Mouse (Mus musculus) B cell, adult 2 months (primary cell): Measurements from ENCODE around the gene Ttc41.
A peak's percentile ranks its signal among the peaks of the same experiment; 100 is the strongest.

Experiments used
- DNase-seq, 2 experiments: peaks; one replicate each; pipeline ENCODE4 v3.0.0; 2022

Gene Ttc41

DNA sequence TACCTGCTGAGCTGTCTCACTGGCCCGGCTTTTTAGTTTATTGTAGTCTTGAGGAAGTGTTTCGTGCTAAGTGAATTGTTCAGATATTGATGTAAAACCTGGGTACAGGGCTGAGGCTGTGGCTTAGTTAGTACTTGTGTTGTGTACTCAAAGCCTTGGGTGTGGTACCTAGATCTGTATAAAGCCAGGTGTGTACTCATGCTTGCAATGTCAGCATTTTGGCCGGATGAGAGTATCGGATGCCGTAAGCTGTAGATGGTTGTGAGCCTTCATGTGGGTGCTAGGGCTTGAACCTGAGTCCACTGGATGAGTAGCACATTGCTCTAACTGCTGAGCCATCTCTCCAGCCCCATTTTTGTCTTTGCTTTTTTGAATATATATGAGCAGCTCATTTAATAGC is 80.5 kb downstream of the Ttc41 start:
- DNase-seq = no peak

DNA sequence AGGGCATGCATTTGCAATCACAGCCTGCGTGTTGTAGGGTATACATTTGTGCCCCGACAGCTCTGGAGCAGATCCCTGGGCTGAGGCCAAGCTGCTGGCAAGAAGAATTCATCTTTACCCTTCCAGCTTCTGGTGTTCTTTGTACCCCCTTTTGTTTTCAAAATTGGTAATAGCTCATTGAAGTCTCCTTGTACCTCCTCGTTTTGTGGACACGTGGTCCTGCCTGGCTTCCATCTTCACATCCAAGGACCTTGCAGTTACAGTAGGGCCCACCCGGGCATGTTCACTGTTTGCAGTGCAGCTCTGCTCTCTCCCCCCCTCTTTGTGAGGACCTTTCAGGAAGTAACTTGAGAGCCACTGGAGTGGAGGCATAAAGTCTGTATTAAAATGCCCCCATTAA is 82.6 kb downstream of the Ttc41 start:
- DNase-seq = no peak

DNA sequence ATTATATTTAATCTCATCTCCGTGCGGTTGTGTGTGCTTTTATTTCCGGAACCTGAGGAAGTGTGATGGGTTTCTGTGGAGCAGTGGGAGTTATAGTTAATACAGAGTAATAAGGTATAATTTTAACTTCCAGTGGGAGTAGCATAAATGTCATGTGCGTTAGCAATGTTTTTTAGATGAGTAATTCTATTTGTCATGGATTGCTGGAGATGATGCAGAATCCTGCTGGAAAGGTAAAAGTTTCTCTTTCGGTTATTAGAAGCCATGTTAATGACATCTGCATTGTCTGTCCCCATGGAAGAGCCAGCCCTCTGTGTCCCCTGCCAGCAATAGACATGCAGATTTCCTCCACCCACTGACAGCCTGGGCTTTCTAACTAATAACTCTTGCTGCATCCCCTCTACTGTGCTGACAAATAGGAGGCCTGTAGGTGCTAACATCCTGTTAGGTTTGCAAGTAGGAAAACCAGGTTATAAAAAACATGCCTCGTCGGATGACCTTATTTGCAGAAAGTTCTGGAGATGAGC is 83.6 kb downstream of the Ttc41 start:
- no peak for DNase-seq

GRCm38 (mm10) chr10:86791507-86792184 is 86.0 kb downstream of the Ttc41 start:
- DNase-seq = no peak

GRCm38 (mm10) chr10:86793509-86793951 is 87.9 kb downstream of the Ttc41 start:
- no peak for DNase-seq

- DNase-seq = no peak
These were observed 88.6 kb downstream of the Ttc41 start for GRCm38 (mm10) chr10:86794196-86794595.

- no peak for DNase-seq
These were observed 89.4 kb downstream of the Ttc41 start for GRCm38 (mm10) chr10:86794794-86795535.

DNA sequence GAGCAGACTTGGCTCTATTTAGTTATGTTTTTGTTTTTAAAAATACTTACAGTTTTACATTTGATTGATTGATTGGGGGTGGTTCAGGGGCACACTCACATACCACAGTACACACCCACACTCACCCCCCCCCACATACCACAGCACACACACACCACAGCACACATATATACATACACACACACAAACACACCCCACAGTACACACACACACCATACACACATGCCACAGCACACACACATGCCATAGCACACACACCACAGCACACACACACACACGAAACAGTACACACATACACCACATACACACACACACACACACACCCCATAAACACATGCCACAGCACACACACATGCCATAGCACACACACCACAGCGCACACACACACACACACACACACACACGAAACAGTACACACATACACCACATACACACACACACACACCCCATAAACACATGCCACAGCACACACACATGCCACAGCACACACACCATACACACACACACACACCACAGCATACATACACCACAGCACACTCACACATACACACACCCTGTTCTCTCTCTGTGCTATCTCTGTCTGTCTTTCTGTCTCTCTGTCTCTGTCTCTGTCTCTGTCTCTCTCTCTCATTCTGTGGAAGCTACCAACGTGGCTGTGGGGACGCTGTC is 90.6 kb downstream of the Ttc41 start:
- no peak for DNase-seq

DNA sequence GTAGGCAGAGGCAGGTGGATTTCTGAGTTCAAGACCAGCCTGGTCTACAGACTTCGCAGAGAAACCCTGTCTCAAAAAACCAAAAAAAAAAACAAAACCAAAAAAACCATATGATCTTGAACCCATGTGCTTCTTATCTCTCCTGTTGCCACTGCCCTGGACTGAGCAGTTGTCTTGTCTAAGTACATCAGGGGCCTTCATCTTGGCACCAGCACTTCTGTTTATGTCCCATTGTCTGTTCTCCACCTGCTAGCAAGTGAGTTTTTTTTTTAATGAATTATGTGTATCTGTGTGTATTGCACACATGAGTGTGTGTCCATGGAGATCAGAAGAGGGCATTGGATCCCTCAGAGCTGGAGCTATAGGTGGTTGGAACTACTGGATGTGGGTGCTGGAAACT is 101.8 kb downstream of the Ttc41 start:
- DNase-seq = no peak

DNA sequence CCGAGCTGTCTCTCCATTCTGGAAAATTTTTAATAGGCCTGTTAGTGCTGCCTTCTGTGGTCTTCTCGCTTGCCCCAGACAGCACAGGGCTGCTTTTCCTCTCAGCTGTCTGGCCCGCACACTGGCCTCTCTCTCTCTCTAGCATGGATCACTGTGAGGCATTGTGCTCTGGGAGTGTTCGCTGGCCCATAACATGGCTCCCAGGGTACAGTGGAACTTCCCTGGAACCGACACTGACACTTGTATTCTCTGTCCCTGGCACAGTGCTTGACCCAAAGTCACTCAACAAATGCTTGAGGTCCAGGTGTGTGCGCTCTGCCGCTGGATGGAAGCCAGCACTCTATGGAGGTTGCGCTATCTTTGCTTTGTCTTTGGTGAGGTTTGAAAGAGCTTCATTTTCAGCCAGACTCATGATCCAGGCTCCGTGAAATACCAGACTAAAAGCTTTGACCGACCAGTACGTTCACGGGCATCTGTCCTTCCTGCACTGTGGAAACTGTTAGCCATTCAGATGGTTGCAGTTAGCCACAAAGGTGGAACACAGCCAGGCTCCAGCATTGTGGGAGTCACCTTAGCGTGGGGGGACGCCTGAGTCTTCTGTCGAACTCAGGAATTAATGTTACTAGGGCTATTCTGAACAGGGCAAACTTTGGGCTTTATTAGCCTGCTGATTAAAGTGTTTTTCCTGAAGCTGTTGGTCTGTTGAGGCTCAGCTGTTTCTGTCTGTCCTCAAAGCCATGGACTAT is 102.6 kb downstream of the Ttc41 start:
- DNase-seq = no peak

GRCm38 (mm10) chr10:86810000-86810399 is 104.4 kb downstream of the Ttc41 start:
- DNase-seq = no peak

DNA sequence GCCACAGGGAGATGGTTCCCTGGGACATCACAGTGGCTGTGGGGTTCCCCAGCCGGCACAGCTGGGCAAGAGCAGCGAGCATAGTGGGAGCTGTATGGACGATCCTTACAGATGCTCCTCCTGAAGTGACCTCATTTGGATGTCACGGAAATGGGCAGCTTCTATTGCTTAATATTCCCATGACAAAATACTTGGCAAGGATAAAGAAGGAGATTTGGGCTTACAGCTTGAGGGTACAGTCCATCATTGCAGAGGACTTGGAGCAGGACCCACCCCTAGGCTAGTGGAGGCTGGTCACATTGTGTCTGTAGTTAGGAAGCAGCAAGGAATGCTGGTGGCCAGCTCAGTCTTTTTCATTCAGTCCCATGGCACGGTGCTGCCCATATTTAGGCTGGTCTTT is 105.0 kb downstream of the Ttc41 start:
- DNase-seq = no peak

GRCm38 (mm10) chr10:86814292-86815131 is 108.9 kb downstream of the Ttc41 start:
- no peak for DNase-seq

DNA sequence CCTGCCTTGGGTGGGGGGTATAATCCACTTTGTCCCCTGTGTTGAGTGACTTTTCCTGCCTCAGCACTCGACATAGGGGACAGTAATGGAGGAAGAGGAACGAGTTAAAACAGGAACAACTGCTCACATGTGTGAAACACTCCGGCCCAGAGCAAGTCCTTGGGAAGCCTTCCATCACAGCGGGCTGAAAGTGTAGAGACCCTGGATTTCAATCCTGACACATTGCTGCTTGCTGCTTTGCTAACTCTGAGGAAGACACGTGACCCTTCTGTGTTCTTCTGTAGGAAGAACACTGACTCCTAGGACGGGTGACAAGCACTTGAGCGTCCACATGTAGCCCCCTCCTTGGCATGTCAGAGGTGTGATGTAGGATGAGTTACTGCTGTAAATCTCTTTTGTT is 109.5 kb downstream of the Ttc41 start:
- DNase-seq = no peak

DNA sequence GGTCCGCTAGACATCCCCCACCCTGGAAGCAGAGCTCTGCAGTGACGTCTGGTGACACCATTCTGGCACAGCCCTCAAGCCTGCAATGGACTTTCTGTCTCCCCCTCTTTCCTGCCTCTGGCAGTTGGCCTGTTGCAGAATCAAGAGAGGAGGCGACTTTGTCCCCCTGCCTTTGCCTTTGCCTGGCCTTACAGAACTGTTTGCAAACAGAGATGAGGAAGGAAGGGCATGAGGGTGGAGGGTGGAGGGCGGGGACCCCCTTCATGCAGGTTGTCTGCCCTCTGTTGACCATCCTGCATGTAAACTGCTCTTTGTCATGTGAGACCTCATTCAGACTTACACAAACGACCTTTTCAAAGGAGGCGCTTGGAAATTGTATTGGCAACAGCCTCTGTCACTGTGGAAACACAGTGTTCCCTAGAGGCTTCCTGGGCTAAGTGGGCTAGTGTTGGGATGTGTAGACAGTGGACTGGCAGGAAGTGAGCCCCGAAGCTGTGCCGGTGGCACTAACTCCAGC is 114.1 kb downstream of the Ttc41 start:
- DNase-seq = no peak

GRCm38 (mm10) chr10:86821014-86821413 is 115.4 kb downstream of the Ttc41 start:
- DNase-seq = no peak

DNA sequence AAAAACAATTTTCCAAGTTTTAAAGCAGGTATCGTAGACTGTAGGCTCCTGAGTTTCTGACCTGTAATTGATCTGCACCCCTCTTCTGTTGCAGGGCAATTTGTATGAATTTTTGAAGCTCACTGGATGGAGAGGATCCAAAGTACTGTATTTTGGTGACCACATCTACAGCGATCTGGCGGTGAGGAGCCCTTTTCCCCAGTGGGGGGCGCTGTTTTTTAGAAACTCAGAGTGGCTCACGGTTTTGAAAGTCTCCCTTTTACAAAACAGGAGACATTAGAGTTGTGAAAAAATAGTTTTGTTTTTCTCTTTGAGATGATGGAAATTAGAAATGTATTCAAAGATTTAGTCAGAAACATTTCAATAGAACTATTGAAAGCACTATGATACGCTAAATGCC is 118.5 kb downstream of the Ttc41 start:
- DNase-seq = peak; percentile 43 to 49

- no peak for DNase-seq
These were observed 119.3 kb downstream of the Ttc41 start for GRCm38 (mm10) chr10:86824871-86825270.

DNA sequence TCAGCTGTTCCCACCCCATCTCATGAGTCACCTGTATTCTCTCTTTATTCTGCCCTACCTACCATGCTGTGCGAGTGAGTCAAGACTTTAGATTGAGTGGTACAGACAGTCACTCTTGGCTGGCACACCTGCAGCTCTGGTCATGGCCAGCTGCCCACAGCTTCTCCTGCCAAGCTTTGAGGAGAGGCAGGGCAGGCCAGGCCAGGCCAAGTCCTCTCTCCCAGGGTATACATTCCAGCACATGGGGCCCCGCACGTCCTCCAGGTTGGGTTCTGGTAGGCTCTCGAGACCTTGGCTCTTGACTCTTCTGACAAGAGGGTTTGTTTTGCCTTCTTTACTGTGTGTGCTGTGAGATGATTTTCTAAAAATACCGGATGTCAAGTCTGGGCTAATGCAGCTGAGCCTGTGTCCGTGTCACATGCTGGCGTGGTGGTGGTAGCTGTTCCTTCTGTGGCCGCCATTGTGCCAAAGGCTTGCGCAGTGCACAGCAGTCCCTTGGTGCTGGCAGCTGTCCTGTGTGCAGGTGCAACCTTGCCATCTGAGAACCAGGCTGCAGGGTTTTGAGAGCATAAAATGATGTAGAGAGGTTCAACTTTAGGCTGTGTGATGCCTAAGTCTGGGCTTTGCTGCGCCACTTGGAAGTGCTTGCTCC is 120.4 kb downstream of the Ttc41 start:
- no peak for DNase-seq
